Comparison of ENCODE assay signal across 8 mouse cellular contexts in the genomic region with DNA sequence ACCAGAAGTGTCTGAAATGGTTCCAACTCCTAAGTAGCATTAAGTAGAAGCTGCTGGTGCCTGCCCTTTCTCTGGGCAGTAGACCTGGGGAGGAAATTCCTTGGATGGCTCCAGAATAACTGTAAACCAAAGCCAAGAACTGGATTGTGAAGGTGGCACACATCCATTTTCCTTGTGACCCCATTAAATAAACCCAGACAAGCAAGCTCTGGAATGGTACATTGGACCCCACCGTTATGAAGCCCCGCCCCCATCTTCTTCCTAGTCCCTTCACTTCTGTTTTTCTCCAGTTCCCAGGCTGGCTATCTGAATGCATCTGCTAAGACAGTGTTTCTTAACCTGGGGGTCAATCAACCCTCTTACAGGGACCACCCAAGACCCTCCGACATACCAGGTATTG. TPM values are rescaled to one million over a fixed set of nuclear protein-coding genes. Genes with fewer than 3 reads are reported as not detected.
DNase-seq lines count a peak whose midpoint lies in the region; ATAC-seq lines count a peak whose summit lies in the region.

A gene (plus strand): TSS at position 279 of the 400 bp plus-strand sequence.

- H3K36me3 ChIP-seq in forebrain, embryonic 13.5 days (ENCODE audit: poor library complexity, severe bottlenecking): no peaks in the 10 kb centered on the region
- no peaks in the 10 kb centered on the region for H3K36me3 ChIP-seq in hindbrain, embryonic 11.5 days (ENCODE audit: control insufficient read depth, insufficient read depth, low read length)
- no peaks in the 10 kb centered on the region for H3K36me3 ChIP-seq in midbrain, embryonic 16.5 days (ENCODE audit: control insufficient read depth, insufficient read depth, low read length)

- H3K27ac ChIP-seq in forebrain, embryonic 13.5 days: no peak within 1 kb of the TSS
- no peak within 1 kb of the TSS for H3K27ac ChIP-seq in hindbrain, embryonic 11.5 days (ENCODE audit: low read depth, low read length)
- no peak within 1 kb of the TSS for H3K27ac ChIP-seq in midbrain, embryonic 16.5 days (ENCODE audit: low read length)

- no peaks in the 10 kb centered on the region for H3K27me3 ChIP-seq in forebrain, embryonic 13.5 days
- no peaks in the 10 kb centered on the region for H3K27me3 ChIP-seq in hindbrain, embryonic 11.5 days (ENCODE audit: control insufficient read depth, insufficient read depth, low read length)
- no peaks in the 10 kb centered on the region for H3K27me3 ChIP-seq in midbrain, embryonic 16.5 days (ENCODE audit: control insufficient read depth, insufficient read depth, low read depth, low read length)

- peaks cover 18% of the 10 kb centered on the region for H3K4me1 ChIP-seq in forebrain, embryonic 13.5 days
- H3K4me1 ChIP-seq in hindbrain, embryonic 11.5 days (replicated peaks; ENCODE audit: control insufficient read depth, insufficient read depth, low read length): no peaks in the 10 kb centered on the region
- peaks cover 14% of the 10 kb centered on the region for H3K4me1 ChIP-seq in midbrain, embryonic 16.5 days (ENCODE audit: control insufficient read depth, insufficient read depth, low read length)

- H3K4me2 ChIP-seq in forebrain, embryonic 13.5 days: no peak within 1 kb of the TSS
- no peak within 1 kb of the TSS for H3K4me2 ChIP-seq in hindbrain, embryonic 11.5 days (replicated peaks; ENCODE audit: low read depth, low read length)
- no peak within 1 kb of the TSS for H3K4me2 ChIP-seq in midbrain, embryonic 16.5 days (ENCODE audit: low read length)

- ATAC-seq in forebrain, embryonic 13.5 days: no peak
- ATAC-seq in hindbrain, embryonic 11.5 days (ENCODE audit: low FRiP score): no peak
- no peak for ATAC-seq in midbrain, embryonic 16.5 days

- H3K9ac ChIP-seq in forebrain, embryonic 13.5 days: no peak within 1 kb of the TSS
- H3K9ac ChIP-seq in hindbrain, embryonic 11.5 days (ENCODE audit: low read depth, low read length): no peak within 1 kb of the TSS
- no peak within 1 kb of the TSS for H3K9ac ChIP-seq in midbrain, embryonic 16.5 days (ENCODE audit: low read depth, low read length)

- intact Hi-C loops in left cerebral cortex, postnatal 25 days (cut with DNase I): loop anchor here (10.0 kb wide), 2 partner anchors 327 to 457 kb away; a partner anchor contains a TSS

- 87% methylated on average over 3 of the region's 3 CpGs for WGBS in forebrain, embryonic 13.5 days
- WGBS in hindbrain, embryonic 11.5 days: 88% methylated on average over 3 of the region's 3 CpGs
- 81% methylated on average over 3 of the region's 3 CpGs for WGBS in midbrain, embryonic 16.5 days

- DNase-seq in thymus, postnatal 0 days (ENCODE audit: low spot score): no peak
- no peak for DNase-seq in thymus, adult 18-20 months
- DNase-seq in hindbrain, embryonic 11.5 days (ENCODE audit: low spot score): no peak
- no peak for DNase-seq in left cerebral cortex, postnatal 25 days (ENCODE audit: low spot score in 2 of 2)
- DNase-seq in c-Kit-positive CD71-positive TER-119-positive erythroid progenitor cells, embryonic 14.5 days (ENCODE audit: low spot score): no peak
- no peak for DNase-seq in ovary, adult 18-20 months (ENCODE audit: low spot score)

- no peak within 1 kb of the TSS for H3K4me3 ChIP-seq in forebrain, embryonic 13.5 days
- H3K4me3 ChIP-seq in hindbrain, embryonic 11.5 days (ENCODE audit: low read depth, low read length): no peak within 1 kb of the TSS
- H3K4me3 ChIP-seq in midbrain, embryonic 16.5 days (ENCODE audit: low read depth, low read length): no peak within 1 kb of the TSS

- no peaks in the 10 kb centered on the region for H3K9me3 ChIP-seq in forebrain, embryonic 13.5 days (replicated peaks)
- H3K9me3 ChIP-seq in hindbrain, embryonic 11.5 days (ENCODE audit: control insufficient read depth, low read length): no peaks in the 10 kb centered on the region
- no peaks in the 10 kb centered on the region for H3K9me3 ChIP-seq in midbrain, embryonic 16.5 days (replicated peaks; ENCODE audit: control insufficient read depth, low read length, poor library complexity, severe bottlenecking)

RNA-seq across cellular contexts. Expression of the gene that starts here (rescaled TPM):
- polyA plus RNA-seq in thymus, postnatal 0 days (2015; fragmentation: Nextera tagmentation; extraction: Ambion mirVana): 33.6 and 44.3 TPM in 2 replicates
- polyA plus RNA-seq in forebrain, embryonic 13.5 days (2015; fragmentation: Nextera tagmentation; extraction: Ambion mirVana): 42.5 and 47.6 TPM in 2 replicates
- 36.2 and 39.3 TPM in 2 replicates for polyA plus RNA-seq in hindbrain, embryonic 11.5 days (2014; fragmentation: Nextera tagmentation; extraction: Ambion mirVana)
- 10 to 100 TPM; 47.6 to 53.0 TPM for total RNA-seq in left cerebral cortex, postnatal 25 days (2021)
- 53.7 and 60.1 TPM in 2 replicates for polyA plus RNA-seq in midbrain, embryonic 16.5 days (2015; fragmentation: Nextera tagmentation; extraction: Ambion mirVana)
